Mouse (Mus musculus): ENCODE data around the gene Tmem200b.
A peak's percentile ranks its signal among the peaks of the same experiment; 100 is the strongest.

Gene Tmem200b

DNA sequence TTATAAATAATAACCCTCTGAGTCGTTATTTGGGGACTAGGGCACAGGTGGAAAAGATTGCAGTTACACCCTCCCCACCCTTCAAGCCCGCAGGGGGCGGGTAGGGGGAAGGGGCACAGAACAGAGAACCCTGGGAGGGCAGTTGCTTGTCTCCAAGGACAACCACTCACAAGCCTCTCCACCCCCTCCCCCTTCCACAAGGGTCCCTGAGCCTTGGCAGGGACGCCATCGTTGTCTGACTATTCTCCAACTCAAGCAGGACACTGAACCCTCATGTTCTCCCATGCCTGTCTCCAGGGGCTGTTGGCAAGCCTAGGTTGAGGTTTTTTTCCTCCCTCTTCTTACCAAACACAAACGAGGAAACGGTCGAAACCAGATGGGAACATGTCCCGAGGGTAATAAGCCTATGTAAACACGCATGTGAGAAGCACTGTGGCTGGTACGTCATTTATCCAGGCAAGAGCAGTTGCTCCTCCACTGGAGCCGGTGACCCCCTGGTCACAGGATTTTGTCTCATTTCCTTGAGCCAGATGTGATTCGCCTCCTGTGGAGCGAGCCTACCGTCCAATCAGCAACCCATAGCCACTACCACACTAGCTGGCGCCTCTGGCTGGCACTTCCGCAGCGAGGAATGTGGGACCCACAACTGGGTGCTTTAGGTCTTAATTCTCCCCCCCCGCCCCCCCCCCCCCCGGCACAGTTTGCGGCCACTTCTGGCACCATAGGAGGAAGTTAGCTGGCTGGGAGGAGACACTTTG, 11.2 kb upstream of the Tmem200b start:
- DNase-seq (ENCODE audit: low spot score in 2 of 2) = no peak

DNA sequence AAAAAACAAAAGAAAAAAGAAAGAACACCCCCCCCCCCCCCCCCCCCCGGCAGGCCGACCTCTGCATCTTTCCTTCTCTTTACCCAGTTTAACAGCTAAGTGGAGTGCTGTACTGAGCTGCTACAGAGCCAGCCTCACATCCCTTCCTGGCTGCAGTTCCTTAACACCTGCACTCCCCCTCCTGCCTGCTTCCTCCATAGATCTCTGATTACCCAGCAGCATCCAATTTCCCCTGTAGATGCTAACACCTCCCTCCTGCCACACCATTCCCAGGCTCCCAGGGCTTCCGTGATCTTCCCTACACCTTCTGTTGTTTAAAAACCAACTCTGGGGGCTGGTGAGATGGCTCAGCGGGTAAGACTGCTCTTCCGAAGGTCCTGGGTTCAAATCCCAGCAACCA, 10.1 kb upstream of the Tmem200b start:
- no peak for DNase-seq (ENCODE audit: low spot score in 2 of 2)

DNA sequence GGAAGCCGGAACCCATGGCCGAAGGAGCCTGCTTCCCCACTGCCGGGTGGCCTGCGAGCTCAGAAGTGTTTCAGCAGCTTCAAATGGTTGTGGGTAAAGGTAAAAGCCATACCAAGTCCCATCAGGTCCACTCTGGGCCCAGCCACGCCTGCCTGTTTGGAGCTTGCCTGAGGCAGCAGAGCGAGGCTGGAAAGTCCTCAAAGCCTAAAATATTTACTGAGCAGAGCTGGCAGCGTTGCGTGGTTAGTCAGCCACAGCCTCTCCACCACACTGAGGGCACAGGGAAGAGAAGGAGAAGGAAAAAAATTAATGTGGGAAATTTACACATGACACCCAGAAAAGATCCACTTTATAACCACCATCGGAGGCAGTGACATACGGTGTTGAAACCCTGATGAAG, 8.0 kb upstream of the Tmem200b start:
- no peak for DNase-seq (ENCODE audit: low spot score in 2 of 2)

DNA sequence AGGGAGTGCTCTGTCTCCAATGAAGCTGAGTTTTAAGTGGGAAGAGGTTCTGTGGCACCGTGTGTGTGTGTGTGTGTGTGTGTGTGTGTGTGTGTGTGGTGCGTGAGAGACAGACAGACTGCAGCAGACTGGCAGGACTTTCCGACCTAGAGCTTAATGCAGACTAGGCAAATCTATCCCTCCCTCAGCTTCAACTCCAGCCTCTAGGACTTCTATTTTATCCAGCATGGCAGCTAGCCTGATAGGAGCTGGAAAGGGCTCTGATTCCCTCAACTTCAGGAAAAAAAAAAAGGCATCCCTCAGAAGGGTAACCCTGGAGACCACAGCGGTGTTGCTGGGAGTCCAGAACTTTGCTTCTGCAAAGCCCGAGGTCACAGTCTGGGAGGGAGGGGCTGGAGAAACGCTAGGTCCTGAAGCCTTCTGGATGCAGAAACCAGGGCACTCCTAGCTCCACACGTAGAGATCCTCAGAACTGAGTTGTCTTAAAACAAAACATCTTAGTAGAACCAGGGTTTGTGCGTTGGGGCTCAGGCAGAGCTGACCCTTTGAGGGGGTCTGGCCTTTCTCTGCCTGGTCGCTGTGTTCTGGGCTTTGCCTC, 7.4 kb upstream of the Tmem200b start:
- no peak for DNase-seq (ENCODE audit: low spot score in 2 of 2)

DNA sequence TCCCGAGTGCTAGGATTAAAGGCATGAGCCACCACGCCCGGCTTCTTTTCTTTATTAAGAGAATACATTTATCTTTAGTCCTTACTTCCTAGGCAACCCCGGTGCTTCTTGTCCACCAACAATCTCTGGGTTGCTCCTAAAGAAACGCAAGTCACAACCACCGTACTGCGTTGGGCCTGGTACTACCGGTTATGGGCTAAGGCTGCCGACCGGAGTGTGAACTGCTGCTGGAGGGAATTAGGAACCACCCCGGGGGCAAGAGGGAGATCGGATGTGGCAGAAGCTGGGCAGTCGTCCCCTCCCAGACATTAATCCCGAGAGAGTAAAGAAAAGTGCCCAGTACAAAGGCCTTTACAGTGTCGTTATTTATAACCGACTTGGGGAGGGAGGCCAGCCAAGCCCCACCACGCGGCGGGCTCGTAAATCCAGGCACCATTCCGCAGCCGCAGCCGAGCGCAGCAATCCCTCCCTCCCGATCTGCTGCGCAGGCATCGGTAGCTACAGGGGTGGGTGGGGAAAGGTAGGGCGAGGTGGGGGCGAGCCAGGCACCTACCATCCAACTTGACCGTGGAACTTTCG, 6.6 kb upstream of the Tmem200b start:
- DNase-seq (ENCODE audit: low spot score in 2 of 2) = no peak

DNA sequence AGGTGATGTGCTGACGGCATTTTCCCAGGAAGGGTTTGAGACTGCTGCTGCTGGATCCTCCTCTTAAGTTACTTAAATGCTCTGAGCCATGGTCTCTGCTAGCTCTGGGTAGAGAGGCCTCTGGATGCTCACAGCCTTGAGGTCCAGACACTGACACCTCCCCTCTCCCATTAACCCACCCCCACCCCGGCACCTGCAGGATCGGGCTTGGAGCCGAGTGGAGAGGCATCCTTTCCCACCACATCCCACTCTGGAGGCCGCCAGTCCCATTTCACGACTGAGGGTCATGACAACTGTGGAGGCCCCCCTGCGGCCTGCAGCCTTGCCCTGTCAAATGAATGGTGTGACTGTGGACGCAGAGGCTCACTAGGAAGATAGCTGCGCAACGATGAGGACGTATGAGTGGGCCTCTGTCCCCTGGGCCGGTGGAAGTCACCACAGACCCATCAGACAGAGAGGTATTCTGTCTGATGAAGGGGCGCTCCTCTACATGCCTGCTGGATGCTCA, 5.7 kb upstream of the Tmem200b start:
- DNase-seq (ENCODE audit: low spot score in 2 of 2) = no peak

- peak; percentile 58 to 69 for DNase-seq (ENCODE audit: low spot score in 2 of 2)
Observed at GRCm38 (mm10) chr4:131916425-131916824, 5.1 kb upstream of the Tmem200b start.

GRCm38 (mm10) chr4:131917010-131917555, 4.5 kb upstream of the Tmem200b start:
- DNase-seq (ENCODE audit: low spot score in 2 of 2) = no peak

DNA sequence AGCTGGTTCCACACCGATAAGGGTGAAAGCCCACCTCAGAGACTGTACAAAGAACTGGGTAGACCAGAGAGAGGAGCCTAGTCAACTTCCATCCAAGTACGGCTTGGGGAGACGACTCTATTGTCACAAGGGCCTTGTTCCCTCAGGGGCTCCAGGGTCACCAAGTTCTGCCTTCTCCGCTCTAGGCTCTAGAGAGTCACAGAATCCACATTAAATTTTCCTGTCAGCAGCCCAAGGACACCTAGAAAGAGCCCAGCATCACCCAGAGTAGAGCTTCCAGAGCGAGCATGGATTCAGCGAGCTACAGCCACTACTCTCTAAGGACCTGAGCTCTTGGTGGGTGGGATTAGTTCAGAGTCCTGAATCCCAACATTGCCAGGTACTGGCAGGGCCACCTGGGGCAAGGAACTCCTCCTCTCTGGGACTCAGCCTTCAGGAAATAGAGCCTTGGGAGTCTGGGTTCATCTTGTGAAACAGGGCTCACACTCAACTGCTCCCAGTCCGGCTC, 3.5 kb upstream of the Tmem200b start:
- no peak for DNase-seq (ENCODE audit: low spot score in 2 of 2)

DNA sequence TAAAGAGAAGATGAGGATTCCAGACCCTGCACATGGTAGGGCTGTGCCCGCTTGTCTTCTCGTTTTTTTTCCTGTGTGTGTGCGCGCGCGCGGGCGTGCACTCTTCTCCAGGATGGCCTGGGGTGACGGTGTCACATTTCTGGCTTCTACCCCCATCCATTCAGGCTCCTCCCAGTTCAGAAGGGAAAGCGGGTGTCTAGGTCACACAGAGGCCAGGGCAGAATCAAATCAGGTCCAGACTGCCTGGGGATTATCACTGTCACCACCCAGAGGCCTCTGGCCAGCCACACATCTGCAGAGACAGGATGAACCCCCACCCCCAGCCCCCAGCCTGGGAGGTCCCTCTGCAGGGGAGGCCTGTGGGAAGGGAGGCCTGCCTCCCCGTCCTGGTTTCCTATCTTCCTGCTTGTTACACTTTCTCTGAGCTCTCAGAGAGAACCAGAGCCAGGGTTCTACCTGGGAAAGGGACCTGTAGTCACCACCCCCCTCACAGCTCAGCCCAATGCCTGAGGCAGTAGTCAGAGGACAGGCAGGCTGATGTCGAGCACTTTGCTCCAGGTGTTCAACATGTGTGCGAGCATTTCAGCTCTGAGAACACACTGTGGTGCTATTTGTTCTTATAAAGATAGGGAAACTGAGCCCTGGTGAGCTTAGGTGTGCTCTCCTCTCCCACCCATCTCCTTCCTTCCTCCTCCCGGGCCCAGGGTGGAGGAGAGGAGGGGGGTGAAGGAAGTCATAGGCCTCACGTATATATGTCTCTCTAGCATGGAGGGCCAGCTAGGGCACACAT, 2.7 kb upstream of the Tmem200b start:
- DNase-seq (ENCODE audit: low spot score in 2 of 2) = no peak

- no peak for DNase-seq (ENCODE audit: low spot score in 2 of 2)
Observed at GRCm38 (mm10) chr4:131919506-131920140, 1.9 kb upstream of the Tmem200b start.

DNA sequence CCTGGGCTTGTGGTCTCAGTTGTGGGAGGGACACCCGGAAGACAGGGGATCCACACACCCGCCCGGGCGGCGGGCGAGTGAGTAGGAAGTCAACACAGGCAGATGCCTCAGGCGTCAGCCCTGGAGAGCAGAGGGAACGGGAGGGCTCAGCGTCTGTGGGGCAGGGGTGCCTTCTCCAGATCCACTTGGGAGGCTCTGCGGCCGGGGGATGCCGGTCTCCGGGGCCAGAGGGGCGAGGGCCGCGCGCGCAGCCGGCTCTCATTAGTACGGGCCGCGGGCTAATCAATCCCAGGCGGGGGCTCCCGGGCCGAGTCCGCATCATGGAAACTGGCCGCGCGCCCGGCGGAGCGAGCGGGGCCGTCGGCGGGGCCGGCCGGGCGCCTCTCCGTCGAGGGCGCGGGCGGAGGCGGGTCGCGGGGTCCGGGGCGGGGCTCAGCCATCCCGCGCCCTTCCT, 1.4 kb upstream of the Tmem200b start:
- DNase-seq (ENCODE audit: low spot score in 2 of 2) = no peak

- no peak for DNase-seq (ENCODE audit: low spot score in 2 of 2)
Observed at GRCm38 (mm10) chr4:131920595-131921351, 798 bp upstream of the Tmem200b start.

DNA sequence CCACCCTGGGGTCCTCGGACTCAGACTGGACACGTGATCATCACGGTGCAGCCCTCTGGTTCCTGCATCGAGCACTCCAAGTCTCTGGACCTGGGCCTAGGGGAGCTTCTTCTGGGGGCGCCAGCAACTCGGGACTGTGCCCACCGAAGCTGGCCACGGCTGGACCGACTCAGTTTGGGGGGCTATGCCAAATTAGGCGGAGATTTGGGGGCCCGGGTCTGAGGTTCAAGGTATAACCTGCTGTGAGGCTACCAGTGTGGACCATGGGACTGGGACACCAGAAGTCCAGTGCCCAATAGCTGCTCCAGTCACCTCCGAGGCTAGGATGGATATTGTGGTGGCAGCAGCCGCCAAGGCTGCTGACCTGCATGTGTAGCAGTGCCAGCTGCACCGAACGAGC, 833 bp downstream of the Tmem200b start:
- no peak for DNase-seq (ENCODE audit: low spot score in 2 of 2)

DNA sequence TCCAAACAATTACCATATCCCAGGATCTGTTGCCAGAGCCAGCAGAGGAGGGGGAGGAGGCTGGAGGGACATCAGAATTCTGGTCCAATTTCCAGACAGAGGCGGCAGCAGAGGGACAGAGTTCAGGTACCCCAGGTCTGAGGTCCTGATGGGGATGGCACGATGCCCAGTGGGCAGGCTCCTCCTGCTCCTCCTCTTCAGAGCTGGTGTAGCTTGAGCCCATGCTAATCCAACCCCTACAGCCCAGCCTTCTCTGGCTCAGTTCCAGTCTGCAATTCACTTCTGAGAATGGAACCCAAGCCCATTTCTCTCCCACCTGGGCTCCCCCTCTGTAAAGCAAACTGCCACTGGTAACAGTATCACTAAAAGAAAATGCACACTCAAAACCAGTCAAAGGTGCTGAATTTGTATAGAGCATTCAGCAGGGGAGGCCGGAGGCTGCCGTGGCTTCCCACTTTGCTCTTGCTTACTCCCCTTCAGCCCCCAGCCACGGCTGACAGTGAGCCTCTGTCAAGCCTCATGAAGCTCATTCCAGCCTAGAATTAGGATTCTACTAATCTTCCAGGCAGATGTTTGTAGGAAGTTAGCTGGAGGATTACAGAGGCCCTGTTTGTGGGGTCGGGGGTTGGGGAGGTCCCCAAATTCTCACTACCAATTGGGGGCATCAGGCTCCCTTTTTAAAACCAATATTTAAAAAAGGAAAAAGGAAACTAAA, 2.7 kb downstream of the Tmem200b start:
- no peak for DNase-seq (ENCODE audit: low spot score in 2 of 2)

DNA sequence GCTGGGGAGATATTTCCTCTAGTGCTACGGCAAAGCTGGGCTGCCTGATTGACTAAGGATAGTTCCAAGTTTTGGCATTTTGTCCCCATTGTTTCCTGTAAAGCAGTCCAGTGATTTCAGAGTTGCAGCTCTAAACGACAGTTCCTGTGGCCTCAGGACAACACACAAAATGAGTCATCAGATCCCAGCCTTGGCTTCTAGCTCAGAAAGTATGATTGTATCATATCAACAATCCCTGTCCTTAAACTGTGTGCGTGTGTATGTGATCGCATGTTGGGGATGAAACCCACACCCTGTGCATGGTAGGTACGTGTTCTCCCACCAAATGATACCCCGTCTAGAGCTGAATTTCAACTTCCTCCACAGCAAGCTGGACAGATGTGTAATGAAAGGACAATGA, 7.6 kb downstream of the Tmem200b start:
- no peak for DNase-seq (ENCODE audit: low spot score in 2 of 2)

- DNase-seq (ENCODE audit: low spot score in 2 of 2) = no peak
Observed at GRCm38 (mm10) chr4:131939459-131939858, 17.9 kb downstream of the Tmem200b start.

- DNase-seq (ENCODE audit: low spot score in 2 of 2) = no peak
Observed at GRCm38 (mm10) chr4:131940846-131941245, 19.3 kb downstream of the Tmem200b start.

DNA sequence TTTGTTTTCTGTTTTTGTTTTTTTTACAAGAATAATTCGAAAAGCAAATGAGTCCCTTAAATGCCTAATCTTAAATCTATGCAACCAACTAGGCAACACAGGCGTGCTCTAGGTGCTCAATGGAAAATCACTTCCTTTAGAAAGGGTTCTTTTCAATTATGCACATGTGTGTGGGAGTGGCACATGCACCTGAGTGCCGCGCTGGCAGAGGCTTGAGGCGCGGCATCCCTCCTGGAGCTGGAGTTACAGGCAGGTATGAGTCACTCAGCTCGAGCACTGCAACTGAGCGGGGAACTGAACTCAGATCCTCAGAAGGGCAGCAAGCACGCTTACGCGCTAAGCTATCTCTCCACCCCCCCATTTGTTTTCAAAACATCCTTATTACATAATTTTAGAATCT, 26.3 kb downstream of the Tmem200b start:
- no peak for DNase-seq (ENCODE audit: low spot score in 2 of 2)

GRCm38 (mm10) chr4:131949903-131950302, 28.3 kb downstream of the Tmem200b start:
- no peak for DNase-seq (ENCODE audit: low spot score in 2 of 2)

All from frontal cortex, postnatal 25 days (tissue).